Mouse (Mus musculus): ENCODE data around the gene Gm10491. TPM values are rescaled to one million over a fixed set of nuclear protein-coding genes. Genes with fewer than 3 reads are reported as not detected.
"Not testable (repeated sequence)": the region's sequence is repeated elsewhere in the genome, so short reads cannot be mapped to it uniquely, and the experiment has no call there.

Gm10491 gene
- polyA plus RNA-seq, 2 experiments = not detected

DNA sequence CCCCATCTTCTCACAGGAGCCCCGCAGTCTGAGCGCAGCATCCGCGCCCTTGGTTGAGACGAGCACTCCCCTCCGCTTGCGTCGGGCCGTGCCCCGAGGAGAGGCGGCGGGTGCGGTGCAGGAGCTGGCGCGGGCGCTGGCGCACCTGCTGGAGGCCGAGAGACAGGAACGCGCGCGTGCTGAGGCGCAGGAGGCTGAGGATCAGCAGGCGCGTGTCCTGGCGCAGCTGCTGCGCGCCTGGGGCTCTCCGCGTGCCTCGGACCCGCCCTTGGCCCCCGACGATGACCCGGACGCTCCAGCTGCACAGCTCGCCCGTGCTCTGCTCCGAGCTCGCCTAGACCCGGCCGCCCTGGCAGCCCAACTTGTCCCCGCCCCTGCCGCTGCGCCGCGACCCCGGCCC lies 14.4 kb upstream of the Gm10491 start:
- 21% methylated on average over 25 of the region's 48 CpGs for WGBS
- DNase-seq (ENCODE audit: low spot score) (no peak), ATAC-seq (ENCODE audit: low FRiP score, low read depth) (no peak)
- peak overlapping the region; percentile 37 for H3K4me2 ChIP-seq (replicated peaks; ENCODE audit: low read depth, low read length, severe bottlenecking)
- H3K36me3 ChIP-seq (ENCODE audit: control insufficient read depth, insufficient read depth, low read length) = no peaks in the 10 kb centered on the region
- no peak overlapping the region for H3K9ac ChIP-seq (ENCODE audit: low read depth, low read length, severe bottlenecking)
- H3K4me3 ChIP-seq (replicated peaks; ENCODE audit: low read length) = peak overlapping the region; percentile 21
- no peak overlapping the region for H3K27ac ChIP-seq (replicated peaks; ENCODE audit: low read depth, low read length)
- no peak for TF ChIP-seq POLR2A (IDR thresholded peaks at IDR 0.05; ENCODE audit: borderline replicate concordance, extremely low read depth, insufficient read depth, insufficient read length)
- peaks cover 31% of the 10 kb centered on the region for H3K27me3 ChIP-seq (ENCODE audit: control insufficient read depth, insufficient read depth, low read length)
- H3K9me3 ChIP-seq (ENCODE audit: control insufficient read depth, low read length) = no peaks in the 10 kb centered on the region
- H3K4me1 ChIP-seq (ENCODE audit: control insufficient read depth, insufficient read depth, low read length) = no peaks in the 10 kb centered on the region

DNA sequence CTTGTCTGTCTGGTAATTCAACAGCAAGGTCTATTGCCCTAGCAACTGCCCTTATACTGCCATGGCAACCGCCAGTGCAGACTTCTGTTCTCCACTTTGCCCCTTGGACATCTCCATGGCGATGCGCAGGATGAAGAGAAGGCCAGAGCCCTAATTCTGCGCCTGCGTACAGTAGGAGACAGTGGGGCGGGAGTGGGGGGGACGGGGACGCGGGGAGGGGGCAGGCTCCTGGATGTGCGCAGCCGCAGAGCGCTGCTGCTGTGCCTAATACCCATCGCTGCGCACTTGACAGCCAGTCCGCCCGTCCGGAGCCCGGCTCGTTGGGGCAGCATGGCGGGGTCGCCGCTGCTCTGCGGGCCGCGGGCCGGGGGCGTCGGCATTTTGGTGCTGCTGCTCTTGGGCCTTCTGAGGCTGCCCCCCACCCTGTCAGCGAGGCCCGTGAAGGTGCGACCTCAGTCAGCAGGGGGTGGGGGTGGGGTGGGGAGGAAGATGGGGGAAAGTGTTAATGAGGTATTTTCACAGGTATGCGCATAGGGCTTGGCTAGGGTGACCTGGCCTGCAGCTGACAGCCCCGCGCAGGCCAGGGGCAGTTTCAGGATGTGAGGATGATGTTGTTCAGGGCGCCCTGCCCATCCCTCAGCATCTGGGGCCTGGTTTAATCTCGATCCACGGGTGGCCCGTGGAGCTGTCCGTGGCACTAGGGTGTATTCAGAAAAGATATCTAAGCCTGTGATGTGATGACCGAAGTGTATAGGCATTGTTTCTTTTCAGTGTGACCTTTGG lies 12.2 kb upstream of the Gm10491 start, which contains the start of gene Pcsk1n:
Gene Pcsk1n, plus strand, starts transcription at position 222 of the 783 bp plus-strand sequence.
- Histone ChIP-seq H3K9ac (ENCODE audit: low read depth, low read length, severe bottlenecking) (no peak within 1 kb of the TSS), H3K4me1 (ENCODE audit: control insufficient read depth, insufficient read depth, low read length) (no peaks in the 10 kb centered on the region), H3K4me2 (replicated peaks; ENCODE audit: low read depth, low read length, severe bottlenecking) (peak within 1 kb of the TSS; percentile 43), H3K4me3 (replicated peaks; ENCODE audit: low read length) (peak within 1 kb of the TSS; percentile 30), H3K36me3 (ENCODE audit: control insufficient read depth, insufficient read depth, low read length) (no peaks in the 10 kb centered on the region), H3K27me3 (ENCODE audit: control insufficient read depth, insufficient read depth, low read length) (peaks cover 28% of the 10 kb centered on the region), H3K9me3 (ENCODE audit: control insufficient read depth, low read length) (no peaks in the 10 kb centered on the region), H3K27ac (replicated peaks; ENCODE audit: low read depth, low read length) (no peak within 1 kb of the TSS)
- ATAC-seq (ENCODE audit: low FRiP score, low read depth) = no peak
- 21% methylated on average over 20 of the region's 40 CpGs for WGBS
- TF ChIP-seq POLR2A (IDR thresholded peaks at IDR 0.05; ENCODE audit: borderline replicate concordance, extremely low read depth, insufficient read depth, insufficient read length) = no peak
- no peak for DNase-seq (ENCODE audit: low spot score)

DNA sequence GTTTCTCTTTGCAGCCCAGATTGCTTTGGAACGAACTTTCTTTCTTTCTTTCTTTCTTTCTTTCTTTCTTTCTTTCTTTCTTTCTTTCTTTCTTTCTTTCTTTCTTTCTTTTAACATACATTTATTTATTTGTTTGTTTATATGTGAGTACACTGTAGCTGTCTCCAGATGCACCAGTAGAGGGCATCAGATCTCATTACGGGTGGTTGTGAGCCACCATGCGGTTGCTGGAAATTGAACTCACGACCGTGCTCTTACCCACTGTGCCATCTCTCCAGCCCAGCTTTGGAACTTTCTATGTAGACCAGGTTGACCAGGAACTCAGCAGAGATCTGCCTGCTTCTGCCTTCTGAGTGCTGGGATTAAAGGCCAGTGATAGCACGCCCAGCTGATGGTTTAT lies 10.3 kb upstream of the Gm10491 start:
- H3K36me3 ChIP-seq (ENCODE audit: control insufficient read depth, insufficient read depth, low read length); ATAC-seq (ENCODE audit: low FRiP score, low read depth); H3K9me3 ChIP-seq (ENCODE audit: control insufficient read depth, low read length); H3K4me3 ChIP-seq (replicated peaks; ENCODE audit: low read length); H3K4me2 ChIP-seq (replicated peaks; ENCODE audit: low read depth, low read length, severe bottlenecking); H3K9ac ChIP-seq (ENCODE audit: low read depth, low read length, severe bottlenecking); H3K4me1 ChIP-seq (ENCODE audit: control insufficient read depth, insufficient read depth, low read length); DNase-seq (ENCODE audit: low spot score); H3K27ac ChIP-seq (replicated peaks; ENCODE audit: low read depth, low read length): not testable (repeated sequence)
- H3K27me3 ChIP-seq (ENCODE audit: control insufficient read depth, insufficient read depth, low read length) = peaks cover 26% of the 10 kb centered on the region
- WGBS = 70% methylated on average over 6 of the region's 6 CpGs

DNA sequence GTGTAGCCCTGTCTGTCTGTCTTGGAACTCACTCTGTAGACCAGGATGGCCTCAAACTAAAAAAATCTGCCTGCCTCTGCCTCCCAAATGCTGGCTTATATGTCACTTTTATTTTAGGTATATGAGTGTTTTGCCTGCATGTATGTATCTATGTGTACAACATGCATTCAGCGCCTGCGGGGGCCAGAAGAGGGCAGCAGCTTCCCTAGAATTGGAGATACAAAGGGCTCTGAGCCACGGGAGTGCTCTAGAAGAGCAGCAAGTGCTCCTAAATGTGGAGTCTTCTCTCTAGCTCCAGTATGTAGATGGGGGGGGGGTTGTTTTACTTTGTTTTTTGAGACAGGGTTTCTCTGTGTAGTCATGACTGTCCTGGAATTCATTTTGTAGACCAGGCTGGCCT lies 8.0 kb upstream of the Gm10491 start:
- not testable (repeated sequence) for H3K4me2 ChIP-seq (replicated peaks; ENCODE audit: low read depth, low read length, severe bottlenecking); H3K9me3 ChIP-seq (ENCODE audit: control insufficient read depth, low read length); ATAC-seq (ENCODE audit: low FRiP score, low read depth); DNase-seq (ENCODE audit: low spot score); H3K27ac ChIP-seq (replicated peaks; ENCODE audit: low read depth, low read length); H3K4me1 ChIP-seq (ENCODE audit: control insufficient read depth, insufficient read depth, low read length); H3K27me3 ChIP-seq (ENCODE audit: control insufficient read depth, insufficient read depth, low read length); H3K4me3 ChIP-seq (replicated peaks; ENCODE audit: low read length); H3K9ac ChIP-seq (ENCODE audit: low read depth, low read length, severe bottlenecking); H3K36me3 ChIP-seq (ENCODE audit: control insufficient read depth, insufficient read depth, low read length)
- WGBS = 44% methylated on average over 3 of the region's 3 CpGs

DNA sequence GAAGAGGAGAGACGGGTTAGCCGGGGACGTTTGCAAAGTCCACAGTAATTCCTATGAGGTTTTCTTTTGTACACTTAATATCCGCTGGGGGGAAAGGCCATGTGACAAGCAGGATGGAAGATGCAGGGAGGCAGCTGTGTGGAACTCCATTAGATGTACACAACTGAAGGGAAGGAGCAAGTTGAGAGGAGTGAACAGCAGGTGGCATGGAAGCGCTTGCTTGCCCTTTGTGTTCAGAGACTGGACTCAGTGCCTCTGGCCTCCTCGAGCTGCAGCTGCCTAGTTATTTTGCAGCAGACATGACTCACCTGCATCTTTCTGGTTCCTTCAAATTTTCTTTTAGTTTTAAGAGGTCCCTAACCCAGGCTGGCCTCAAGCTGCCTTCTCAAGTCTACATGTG lies 2.8 kb upstream of the Gm10491 start:
- ATAC-seq (ENCODE audit: low FRiP score, low read depth) (no peak), DNase-seq (ENCODE audit: low spot score) (no peak)
- no peaks in the 10 kb centered on the region for H3K27me3 ChIP-seq (ENCODE audit: control insufficient read depth, insufficient read depth, low read length)
- no peak for TF ChIP-seq POLR2A (IDR thresholded peaks at IDR 0.05; ENCODE audit: borderline replicate concordance, extremely low read depth, insufficient read depth, insufficient read length)
- H3K27ac ChIP-seq (replicated peaks; ENCODE audit: low read depth, low read length) = no peak overlapping the region
- WGBS = 61% methylated on average over 6 of the region's 6 CpGs
- no peak overlapping the region for H3K4me3 ChIP-seq (replicated peaks; ENCODE audit: low read length)
- H3K4me1 ChIP-seq (ENCODE audit: control insufficient read depth, insufficient read depth, low read length) = no peaks in the 10 kb centered on the region
- peaks cover 10% of the 10 kb centered on the region for H3K36me3 ChIP-seq (ENCODE audit: control insufficient read depth, insufficient read depth, low read length)
- no peak overlapping the region for H3K9ac ChIP-seq (ENCODE audit: low read depth, low read length, severe bottlenecking)
- H3K9me3 ChIP-seq (ENCODE audit: control insufficient read depth, low read length) = no peaks in the 10 kb centered on the region
- H3K4me2 ChIP-seq (replicated peaks; ENCODE audit: low read depth, low read length, severe bottlenecking) = no peak overlapping the region

DNA sequence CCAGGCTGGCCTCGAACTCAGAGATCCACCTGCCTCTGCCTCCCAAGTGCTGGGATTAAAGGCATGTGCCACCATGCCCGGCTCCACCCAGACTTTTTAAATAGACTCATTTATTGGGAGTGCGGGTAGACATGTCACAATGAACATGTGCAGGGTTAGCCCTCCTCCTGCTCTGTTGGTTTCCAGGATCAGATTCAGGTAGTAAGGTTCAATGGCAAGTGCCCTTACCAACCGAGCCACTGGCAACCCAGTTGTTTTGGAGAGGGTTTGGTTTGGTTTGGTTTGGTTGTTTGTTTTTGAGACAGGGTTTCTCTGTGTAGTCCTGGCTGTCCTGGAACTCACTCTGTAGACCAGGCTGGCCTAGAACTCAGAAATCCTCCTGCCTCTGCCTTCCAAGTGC lies 1.6 kb upstream of the Gm10491 start, which contains the start of gene Gm10490:
Gene Gm10490, plus strand, starts transcription at position 301 of the 400 bp plus-strand sequence.
- not testable (repeated sequence) for H3K9ac ChIP-seq (ENCODE audit: low read depth, low read length, severe bottlenecking); H3K27ac ChIP-seq (replicated peaks; ENCODE audit: low read depth, low read length); H3K9me3 ChIP-seq (ENCODE audit: control insufficient read depth, low read length); H3K4me3 ChIP-seq (replicated peaks; ENCODE audit: low read length); H3K4me2 ChIP-seq (replicated peaks; ENCODE audit: low read depth, low read length, severe bottlenecking); DNase-seq (ENCODE audit: low spot score); H3K4me1 ChIP-seq (ENCODE audit: control insufficient read depth, insufficient read depth, low read length); H3K27me3 ChIP-seq (ENCODE audit: control insufficient read depth, insufficient read depth, low read length); ATAC-seq (ENCODE audit: low FRiP score, low read depth)
- WGBS = 86% methylated on average over 4 of the region's 4 CpGs
- H3K36me3 ChIP-seq (ENCODE audit: control insufficient read depth, insufficient read depth, low read length) = peaks cover 10% of the 10 kb centered on the region
